Mouse (Mus musculus): ENCODE measurements around the gene Celf3.

Gene Celf3

DNA sequence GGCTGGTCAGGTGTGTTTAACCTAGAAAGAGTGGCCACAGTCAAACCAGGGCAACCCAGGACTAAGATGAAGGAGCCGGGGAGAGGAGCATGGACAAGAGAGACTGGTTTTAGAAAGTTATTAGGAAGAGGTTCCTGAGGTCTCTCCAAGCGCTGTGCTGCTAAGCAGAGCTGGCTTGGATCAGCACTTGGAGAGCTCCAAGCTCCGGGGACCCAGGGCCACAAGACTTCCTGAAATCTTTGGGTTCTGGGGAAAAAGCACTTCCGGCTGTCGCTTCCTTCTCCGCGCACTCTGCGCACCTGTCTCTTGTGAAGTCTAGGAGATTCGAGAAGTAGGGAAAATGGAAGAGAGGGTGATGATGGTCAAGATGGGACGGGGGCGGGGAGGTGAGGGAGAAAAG lies 1.5 kb downstream of the Celf3 start:
- DNase-seq (ENCODE audit: low spot score in 2 of 2) = no peak

DNA sequence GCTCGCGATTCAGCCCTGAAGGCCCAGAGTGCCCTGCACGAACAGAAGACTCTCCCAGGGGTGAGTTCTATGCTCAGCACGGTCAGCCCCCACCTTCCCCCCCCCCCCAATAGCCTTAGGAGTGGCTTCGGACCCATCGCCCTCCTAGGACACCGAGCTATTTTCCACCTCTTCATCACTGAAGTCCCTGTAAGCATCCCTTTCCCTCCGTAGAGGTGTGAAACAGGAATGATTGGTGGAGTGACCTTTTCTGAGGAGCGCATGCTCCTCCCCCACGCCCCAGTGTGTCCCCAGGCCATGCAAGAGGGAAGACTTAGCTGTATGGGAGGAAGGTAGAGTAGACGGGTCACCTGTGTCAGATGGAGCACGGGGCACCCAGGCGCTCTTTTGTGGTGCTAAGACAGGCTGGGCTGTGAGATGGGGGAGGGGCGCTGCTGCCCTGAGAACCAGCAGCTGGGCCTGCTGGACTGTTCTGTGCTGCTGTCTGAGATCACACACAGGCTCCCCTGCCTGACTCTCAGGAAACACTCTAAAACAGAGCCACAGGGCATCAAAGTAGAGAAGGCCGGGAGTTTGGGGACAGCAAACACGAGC lies 2.3 kb downstream of the Celf3 start, which contains the start of gene Riiad1:
TSS of gene Riiad1 (minus strand) at position 51 of the 594 bp plus-strand sequence.
- no peak for DNase-seq (ENCODE audit: low spot score in 2 of 2)

GRCm38 (mm10) chr3:94481429-94481828 lies 3.3 kb downstream of the Celf3 start:
- no peak for DNase-seq (ENCODE audit: low spot score in 2 of 2)

GRCm38 (mm10) chr3:94482764-94483385 lies 4.8 kb downstream of the Celf3 start:
- DNase-seq (ENCODE audit: low spot score in 2 of 2) = peak; percentile 62 to 65

GRCm38 (mm10) chr3:94483790-94484439 lies 5.8 kb downstream of the Celf3 start:
- DNase-seq (ENCODE audit: low spot score in 2 of 2) = no peak

- DNase-seq (ENCODE audit: low spot score in 2 of 2) = no peak
Observed at GRCm38 (mm10) chr3:94485922-94486321, 7.8 kb downstream of the Celf3 start.

DNA sequence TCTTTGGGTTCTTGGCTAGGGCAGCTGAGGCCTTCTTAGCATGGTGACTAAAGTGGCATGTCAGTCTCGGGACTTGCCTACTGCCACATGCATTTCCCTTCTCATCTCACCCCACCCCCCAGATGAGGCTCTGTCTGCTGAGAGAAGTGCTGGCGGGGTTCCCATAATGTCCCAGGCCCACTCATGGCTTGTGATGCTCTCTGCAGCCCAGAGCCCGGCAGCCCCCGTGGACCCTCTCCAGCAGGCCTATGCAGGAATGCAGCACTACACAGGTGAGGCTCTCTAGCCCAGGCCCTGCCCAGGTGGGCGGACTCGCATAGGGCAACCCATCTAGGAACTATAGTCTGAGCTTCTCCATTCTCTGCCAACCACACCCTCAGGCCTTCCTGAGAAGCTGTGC lies 9.5 kb downstream of the Celf3 start:
- no peak for DNase-seq (ENCODE audit: low spot score in 2 of 2)

DNA sequence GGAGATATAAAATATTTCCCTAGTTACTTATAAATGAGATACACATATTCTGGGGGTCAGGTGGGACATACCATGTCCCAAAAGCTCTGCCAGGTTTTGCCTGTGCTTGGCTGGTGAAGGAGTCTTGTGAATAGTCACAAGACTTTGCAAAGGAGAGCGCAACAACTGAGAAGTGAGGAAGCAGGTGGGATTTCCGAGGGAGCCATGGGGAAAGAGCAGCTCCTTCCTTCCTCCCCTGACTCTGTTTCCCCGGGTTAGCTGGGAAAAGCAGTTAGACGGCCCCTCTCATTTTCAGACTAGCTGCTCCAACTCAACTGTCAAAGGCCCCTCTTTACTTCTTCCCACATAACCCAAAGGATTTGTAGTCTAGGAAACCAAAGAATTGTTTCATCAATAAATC lies 19.1 kb downstream of the Celf3 start:
- no peak for DNase-seq (ENCODE audit: low spot score in 2 of 2)

DNA sequence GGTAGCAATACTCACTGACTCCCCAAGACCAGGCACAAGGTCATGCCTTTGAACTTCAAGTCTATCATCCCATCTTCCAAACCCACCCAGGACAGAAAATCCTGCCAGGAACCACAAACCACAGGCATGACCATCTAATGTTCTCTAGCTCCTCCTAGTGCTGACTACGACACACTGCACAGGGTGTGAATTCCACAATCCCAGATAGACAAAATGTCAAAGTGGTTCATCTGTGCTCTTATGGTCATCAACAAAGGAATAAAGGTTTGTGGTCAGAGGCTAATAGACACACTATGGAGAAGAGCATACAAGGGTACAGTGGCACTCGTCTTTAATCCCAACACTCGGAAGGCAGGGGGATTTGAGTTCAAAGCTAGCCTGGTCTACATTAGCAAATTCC lies 24.1 kb downstream of the Celf3 start:
- peak in 1 of 2 experiments; percentile 22 for DNase-seq (ENCODE audit: low spot score in 2 of 2)

DNA sequence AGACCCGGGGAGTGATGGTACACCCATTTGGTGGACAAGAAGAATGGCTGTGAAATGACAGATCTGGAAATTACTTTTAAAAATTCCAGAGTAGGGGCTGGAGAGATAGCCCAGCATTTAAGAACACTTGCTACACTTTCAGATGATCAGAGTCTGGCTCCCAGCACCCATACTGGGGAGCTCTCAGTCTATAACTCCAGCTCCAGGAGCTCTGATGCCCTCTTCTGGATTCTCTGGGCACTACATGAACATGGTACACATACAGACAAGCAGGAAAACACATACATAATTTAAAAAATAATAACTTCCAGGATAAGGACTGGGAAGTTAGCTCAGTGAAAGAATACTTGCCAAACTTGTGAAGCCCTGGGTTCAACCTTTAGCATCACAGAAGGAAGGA lies 28.6 kb downstream of the Celf3 start:
- DNase-seq (ENCODE audit: low spot score in 2 of 2) = no peak

GRCm38 (mm10) chr3:94526731-94527130 lies 48.6 kb downstream of the Celf3 start:
- no peak for DNase-seq (ENCODE audit: low spot score in 2 of 2)

GRCm38 (mm10) chr3:94533968-94534367 lies 55.9 kb downstream of the Celf3 start:
- peak; percentile 28 to 33 for DNase-seq (ENCODE audit: low spot score in 2 of 2)

DNA sequence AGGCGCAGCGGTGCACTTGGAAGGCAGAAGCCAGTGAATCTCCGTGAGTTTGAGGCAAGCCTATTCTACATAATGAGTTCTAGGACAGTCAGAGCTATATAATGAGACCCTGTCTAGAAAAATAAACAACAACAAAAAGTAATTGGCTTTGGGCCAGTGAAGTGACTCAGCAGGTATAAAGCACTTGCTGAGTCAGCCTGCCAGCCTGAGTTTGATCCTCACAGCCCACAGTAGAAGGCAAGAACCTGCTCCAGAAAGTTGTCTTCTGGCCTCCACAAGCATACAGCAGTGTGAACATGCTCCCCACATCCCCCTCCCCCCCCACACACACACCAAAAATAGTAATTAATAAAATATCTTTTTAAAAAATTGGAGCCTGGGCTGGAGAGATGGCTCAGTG lies 59.1 kb downstream of the Celf3 start:
- DNase-seq (ENCODE audit: low spot score in 2 of 2) = no peak
